Mouse (Mus musculus) bone marrow, adult 2 months (tissue): ENCODE results near the gene Usp2.

ENCODE experiments used
- CTCF ChIP-seq: fragments of 200-500 bp; IDR thresholded peaks from 2 replicates; pipeline ENCODE4 v1.5.1; 2011; ENCODE audit warnings: low read length, control low read depth; ENCODE audit not compliant: control insufficient read depth, insufficient read depth
- POLR2A ChIP-seq: fragments of 200-500 bp; IDR thresholded peaks from 2 replicates; pipeline ENCODE4 v1.6.1; 2011; ENCODE audit warnings: low read depth, mild to moderate bottlenecking, control low read depth, low read length, borderline replicate concordance; ENCODE audit not compliant: control insufficient read depth

DNA sequence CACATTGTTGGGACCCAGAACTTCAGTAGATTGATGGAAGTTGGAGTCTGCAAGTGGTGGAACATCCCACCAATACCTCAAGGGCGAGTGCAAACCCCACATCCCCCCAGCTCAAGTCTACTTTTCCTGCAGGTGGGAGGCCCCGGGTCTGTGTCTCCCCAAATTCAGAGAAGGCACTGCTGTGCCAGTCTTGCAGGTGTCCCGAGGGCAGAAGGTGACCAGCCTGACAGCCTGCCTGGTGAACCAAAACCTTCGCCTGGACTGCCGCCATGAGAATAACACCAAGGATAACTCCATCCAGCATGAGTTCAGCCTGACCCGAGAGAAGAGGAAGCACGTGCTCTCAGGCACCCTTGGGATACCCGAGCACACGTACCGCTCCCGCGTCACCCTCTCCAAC is 20.4 kb upstream of the Usp2 start:
- TF ChIP-seq CTCF: no peak
- TF ChIP-seq POLR2A: no peak
